Mouse (Mus musculus) inflammation-experienced regulatory T-cells, adult 6 months (primary cell): ENCODE measurements around the gene Klf9. TPM values are rescaled to one million over a fixed set of nuclear protein-coding genes. Genes with fewer than 3 reads are reported as not detected.

Experiments used
- ATAC-seq: one replicate; pipeline ENCODE4 v1.8.0; 2017
- polyA plus RNA-seq, 3 experiments: library from polyadenylated mRNA; unstranded; fragments of 100-300 nt; shearing (Covaris generic); gene quantifications; one replicate each; pipeline ENCODE4 v1.2.1; 2017

Klf9 gene
- polyA plus RNA-seq, 3 experiments from 2014 or later: 1.1 to 4.4 (median 4.2) TPM

GRCm38 (mm10) chr19:23164651-23165240 lies 23.7 kb downstream of the Klf9 start:
- ATAC-seq: no peak

- no peak for ATAC-seq
Observed at GRCm38 (mm10) chr19:23166550-23167284, 25.7 kb downstream of the Klf9 start.

- ATAC-seq: no peak
Observed at GRCm38 (mm10) chr19:23168899-23169658, 28.1 kb downstream of the Klf9 start.

GRCm38 (mm10) chr19:23169659-23170050 lies 28.6 kb downstream of the Klf9 start:
- no peak for ATAC-seq

- ATAC-seq: no peak
Observed at GRCm38 (mm10) chr19:23170476-23170875, 29.4 kb downstream of the Klf9 start.

GRCm38 (mm10) chr19:23171136-23171535 lies 30.1 kb downstream of the Klf9 start:
- no peak for ATAC-seq

GRCm38 (mm10) chr19:23175090-23175489 lies 34.1 kb downstream of the Klf9 start:
- ATAC-seq: no peak

GRCm38 (mm10) chr19:23175511-23175910 lies 34.5 kb downstream of the Klf9 start:
- ATAC-seq: no peak

- no peak for ATAC-seq
Observed at GRCm38 (mm10) chr19:23178533-23178932, 37.5 kb downstream of the Klf9 start.

GRCm38 (mm10) chr19:23183493-23183892 lies 42.5 kb downstream of the Klf9 start:
- ATAC-seq: no peak

GRCm38 (mm10) chr19:23184068-23184467 lies 43.0 kb downstream of the Klf9 start:
- no peak for ATAC-seq

- ATAC-seq: no peak
Observed at GRCm38 (mm10) chr19:23187732-23188131, 46.7 kb downstream of the Klf9 start.

- ATAC-seq: no peak
Observed at GRCm38 (mm10) chr19:23188986-23189385, 48.0 kb downstream of the Klf9 start.

- ATAC-seq: no peak
Observed at GRCm38 (mm10) chr19:23189744-23190143, 48.7 kb downstream of the Klf9 start.

GRCm38 (mm10) chr19:23191486-23191885 lies 50.5 kb downstream of the Klf9 start:
- no peak for ATAC-seq

GRCm38 (mm10) chr19:23193076-23193475 lies 52.0 kb downstream of the Klf9 start:
- ATAC-seq: no peak

GRCm38 (mm10) chr19:23202106-23202505 lies 61.1 kb downstream of the Klf9 start:
- no peak for ATAC-seq

GRCm38 (mm10) chr19:23203505-23204053 lies 62.6 kb downstream of the Klf9 start:
- ATAC-seq: no peak

GRCm38 (mm10) chr19:23211325-23211724 lies 70.3 kb downstream of the Klf9 start:
- ATAC-seq: no peak

- ATAC-seq: no peak
Observed at GRCm38 (mm10) chr19:23214326-23214725, 73.3 kb downstream of the Klf9 start.
